Comparison of ENCODE assay signal across 8 mouse cellular contexts in the genomic region with DNA sequence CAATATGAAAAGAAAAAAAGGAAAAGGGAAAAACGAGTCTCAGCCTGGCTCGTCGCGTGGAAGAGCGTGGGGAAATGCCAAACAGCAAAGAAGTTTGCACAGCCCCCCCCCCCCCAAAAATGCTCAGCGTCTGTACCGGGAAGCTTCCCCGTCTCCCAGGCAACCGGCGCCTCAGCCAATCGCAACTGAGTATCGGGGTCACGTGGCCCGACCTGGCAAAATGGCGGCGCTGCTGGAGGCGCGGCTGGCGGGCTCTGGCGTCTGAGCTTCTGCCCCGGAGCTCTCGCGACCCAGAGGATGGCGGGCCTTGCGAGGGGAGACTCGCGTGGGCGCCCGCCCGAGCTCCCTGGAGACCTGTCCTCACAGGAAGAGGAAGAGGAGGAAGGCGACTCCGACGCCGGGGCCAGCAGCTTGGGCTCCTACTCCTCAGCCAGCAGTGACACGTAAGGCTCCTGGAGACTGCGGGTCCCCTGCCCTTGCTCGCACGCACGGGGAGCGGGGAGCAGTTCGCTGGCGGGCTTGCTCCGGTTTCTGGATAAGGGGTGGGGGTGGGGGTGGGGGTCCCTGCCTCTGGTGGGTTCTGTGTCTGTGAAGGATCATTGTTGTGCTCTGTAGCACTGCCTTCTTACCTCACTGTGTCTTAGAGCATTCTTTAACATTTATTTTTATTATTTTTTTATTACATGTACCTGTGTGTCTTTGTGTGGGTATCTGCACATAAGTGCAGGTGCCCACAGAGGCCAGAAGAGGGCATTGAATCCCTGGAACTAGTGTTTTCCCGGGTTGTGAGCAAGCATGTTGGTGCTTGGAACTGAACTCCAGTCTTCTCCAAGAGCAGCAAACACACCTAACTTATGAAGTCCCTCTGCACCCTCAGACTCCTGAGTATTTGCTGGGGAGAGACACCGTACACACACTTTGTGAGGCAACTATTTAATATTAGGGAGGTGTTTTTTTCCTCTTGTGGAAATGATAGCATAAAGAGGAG. TPM values are rescaled to one million over a fixed set of nuclear protein-coding genes. Genes with fewer than 3 reads are reported as not detected.
DNase-seq lines count a peak whose midpoint lies in the region; ATAC-seq and TF ChIP-seq lines count a peak whose summit lies in the region.

No protein-coding gene starts in this region.

- H3K27ac ChIP-seq in MEL (ENCODE audit: control insufficient read depth, low read depth, low read length) = peak overlapping the region; percentile 7; the same call in 1 of the 2 replicates
- H3K27ac ChIP-seq in forebrain, embryonic 16.5 days (ENCODE audit: low read length) = peak overlapping the region; percentile 65
- H3K27ac ChIP-seq in layer of hippocampus, adult 2 months = peak overlapping the region; percentile 36; the same call in 1 of the 2 replicates
- peak overlapping the region; percentile 76 for H3K27ac ChIP-seq in neural tube, embryonic 15.5 days (replicated peaks)

- H3K36me3 ChIP-seq in MEL (ENCODE audit: control insufficient read depth in 1 of 2, insufficient read depth in 2 of 2, low read length in 2 of 2) = no peaks in the 10 kb centered on the region
- no peaks in the 10 kb centered on the region for H3K36me3 ChIP-seq in forebrain, embryonic 16.5 days (ENCODE audit: control insufficient read depth, insufficient read depth)
- no peaks in the 10 kb centered on the region for H3K36me3 ChIP-seq in neural tube, embryonic 15.5 days

- TF ChIP-seq CTCF in MEL (IDR thresholded peaks at IDR 0.05 in 2 of 3, conservative IDR thresholded peaks at IDR 0.05 in 1 of 3; ENCODE audit: control insufficient read depth in 1 of 3, insufficient read depth in 1 of 3, low read depth in 2 of 3, low read length in 3 of 3, poor library complexity in 1 of 3, severe bottlenecking in 1 of 3) = peak in 1 of 3 experiments; percentile 12; a peak in 1 of 6 replicates
- TF ChIP-seq CTCF in layer of hippocampus, adult 2 months (conservative IDR thresholded peaks at IDR 0.05) = peak; percentile 63
- TF ChIP-seq CTCF in lung, adult 2 months (IDR thresholded peaks at IDR 0.05; ENCODE audit: insufficient read depth, low read length) = no peak

- WGBS in forebrain, embryonic 16.5 days = 4% methylated on average over 45 of the region's 45 CpGs
- 4% methylated on average over 44 of the region's 45 CpGs for WGBS in lung, adult 2 months
- WGBS in neural tube, embryonic 15.5 days = 4% methylated on average over 44 of the region's 45 CpGs

- TF ChIP-seq EP300 in MEL (IDR thresholded peaks at IDR 0.05; ENCODE audit: low read depth in 1 of 2, low read length in 2 of 2) = no peak

- TF ChIP-seq POLR2A in MEL (IDR thresholded peaks at IDR 0.05; ENCODE audit: control insufficient read depth in 1 of 2, insufficient read depth in 1 of 2, low read depth in 1 of 2, low read length in 2 of 2, poor library complexity in 1 of 2) = peak; percentile 47 to 80; a peak in 3 of 4 replicates
- no peak for TF ChIP-seq POLR2A in lung, adult 2 months (IDR thresholded peaks at IDR 0.05; ENCODE audit: borderline replicate concordance, extremely low read depth, low read depth, low read length)

- intact Hi-C loops in heart, postnatal 36 days (cut with DNase I) = no loop called here

- H3K4me2 ChIP-seq in forebrain, embryonic 16.5 days (ENCODE audit: low read length) = peak overlapping the region; percentile 70
- H3K4me2 ChIP-seq in neural tube, embryonic 15.5 days = peak overlapping the region; percentile 65

- TF ChIP-seq RAD21 in MEL (IDR thresholded peaks at IDR 0.05; ENCODE audit: low read depth, low read length) = no peak

- H3K4me1 ChIP-seq in MEL (ENCODE audit: control insufficient read depth in 1 of 2, insufficient read depth in 2 of 2, low read length in 2 of 2) = peaks cover 0 to 3% of the 10 kb centered on the region in 2 experiments; a peak in 1 of 4 replicates
- 0 out of 2 replicates have a peak, but pooled peaks cover 2% of the 10 kb centered on the region for H3K4me1 ChIP-seq in forebrain, embryonic 16.5 days (replicated peaks; ENCODE audit: control insufficient read depth, insufficient read depth, low read length)
- H3K4me1 ChIP-seq in lung, adult 2 months (ENCODE audit: control insufficient read depth, insufficient read depth, low read length) = no peaks in the 10 kb centered on the region
- no peaks in the 10 kb centered on the region; the same call in 1 of the 2 replicates for H3K4me1 ChIP-seq in neural tube, embryonic 15.5 days

- peak overlapping the region; percentile 73 to 91 for H3K4me3 ChIP-seq in MEL (ENCODE audit: control insufficient read depth in 1 of 2, insufficient read depth in 1 of 2, low read depth in 2 of 2, low read length in 2 of 2)
- H3K4me3 ChIP-seq in forebrain, embryonic 16.5 days (replicated peaks; ENCODE audit: low read length) = peak overlapping the region; percentile 97
- H3K4me3 ChIP-seq in layer of hippocampus, adult 2 months = peak overlapping the region; percentile 92
- H3K4me3 ChIP-seq in lung, adult 2 months (replicated peaks; ENCODE audit: extremely low read depth, low read depth, low read length) = peak overlapping the region; percentile 79
- peak overlapping the region; percentile 92 for H3K4me3 ChIP-seq in neural tube, embryonic 15.5 days (replicated peaks)

- H3K9me3 ChIP-seq in MEL (replicated peaks; ENCODE audit: insufficient read depth, low read length) = no peaks in the 10 kb centered on the region
- no peaks in the 10 kb centered on the region for H3K9me3 ChIP-seq in forebrain, embryonic 16.5 days (ENCODE audit: control insufficient read depth, low read length)
- H3K9me3 ChIP-seq in neural tube, embryonic 15.5 days (replicated peaks) = no peaks in the 10 kb centered on the region

- H3K27me3 ChIP-seq in MEL (ENCODE audit: control insufficient read depth in 1 of 2, insufficient read depth in 2 of 2, low read length in 2 of 2) = no peaks in the 10 kb centered on the region
- H3K27me3 ChIP-seq in forebrain, embryonic 16.5 days (replicated peaks; ENCODE audit: control insufficient read depth, insufficient read depth, low read length) = no peaks in the 10 kb centered on the region
- no peaks in the 10 kb centered on the region for H3K27me3 ChIP-seq in neural tube, embryonic 15.5 days (replicated peaks)

- peaks cover 2% of the 10 kb centered on the region; the same call in 1 of the 2 replicates for H3K79me2 ChIP-seq in MEL (ENCODE audit: control insufficient read depth, insufficient read depth, low read length, poor library complexity)

- peak overlapping the region; percentile 84 for H3K9ac ChIP-seq in MEL (ENCODE audit: control insufficient read depth, low read depth, low read length, poor library complexity, severe bottlenecking)
- peak overlapping the region; percentile 84 for H3K9ac ChIP-seq in forebrain, embryonic 16.5 days (replicated peaks; ENCODE audit: low read depth, low read length)
- H3K9ac ChIP-seq in neural tube, embryonic 15.5 days (replicated peaks) = peak overlapping the region; percentile 78

- DNase-seq in MEL (ENCODE audit: low read depth, low spot score) = peak; percentile 93
- peak; percentile 89 to 91 for DNase-seq in cerebellum, adult 18-20 months
- DNase-seq in heart, postnatal 36 days = peak; percentile 88 to 94
- DNase-seq in layer of hippocampus, adult 2 months (ENCODE audit: low spot score in 2 of 2) = peak; percentile 79 to 87
- peak; percentile 90 for DNase-seq in lung, adult 2 months
- DNase-seq in testis, postnatal 10 days (ENCODE audit: low spot score) = peak; percentile 95

- ATAC-seq in forebrain, embryonic 16.5 days = peak; percentile 97
- ATAC-seq in neural tube, embryonic 15.5 days (ENCODE audit: low FRiP score) = peak; percentile 99

TF ChIP-seq in MEL, 35 proteins besides CTCF, POLR2A, EP300 and RAD21 (continues in another document):
- peak; percentile 98 for TF ChIP-seq USF1 (IDR thresholded peaks at IDR 0.05; ENCODE audit: low read depth, low read length)
- TF ChIP-seq GATA1 (IDR thresholded peaks at IDR 0.05; ENCODE audit: low read depth, low read length) = no peak
- TF ChIP-seq ZKSCAN1 (IDR thresholded peaks at IDR 0.05; ENCODE audit: low read depth, low read length) = no peak
- TF ChIP-seq MXI1 (IDR thresholded peaks at IDR 0.05; ENCODE audit: low read depth, low read length) = peak; percentile 93
- TF ChIP-seq TAL1 (IDR thresholded peaks at IDR 0.05; ENCODE audit: low read length) = no peak
- 0 out of 2 replicates have a peak, but pooled peaks have one; percentile 46 for TF ChIP-seq ELF1 (IDR thresholded peaks at IDR 0.05; ENCODE audit: low read depth, low read length)
- TF ChIP-seq USF2 (IDR thresholded peaks at IDR 0.05; ENCODE audit: borderline replicate concordance in 1 of 2, insufficient read depth in 1 of 2, low read depth in 1 of 2, low read length in 2 of 2) = peak; percentile 65 to 92
- TF ChIP-seq MAX (IDR thresholded peaks at IDR 0.05; ENCODE audit: low read length) = peak; percentile 94
- TF ChIP-seq MAFK (IDR thresholded peaks at IDR 0.05; ENCODE audit: borderline replicate concordance, low read depth, low read length) = no peak
- TF ChIP-seq MAZ (IDR thresholded peaks at IDR 0.05; ENCODE audit: low read depth, low read length) = peak; percentile 75; the same call in 1 of the 2 replicates
- TF ChIP-seq NRF1 (IDR thresholded peaks at IDR 0.05; ENCODE audit: insufficient read depth, low read depth, low read length, poor library complexity, severe bottlenecking) = no peak
- TF ChIP-seq NELFE (IDR thresholded peaks at IDR 0.05; ENCODE audit: low read depth, low read length) = no peak
- TF ChIP-seq KAT2A (conservative IDR thresholded peaks at IDR 0.05; ENCODE audit: low read depth, low read length) = no peak
- no peak for TF ChIP-seq ZMIZ1 (IDR thresholded peaks at IDR 0.05; ENCODE audit: low read depth, low read length)
- no peak for TF ChIP-seq TCF12 (IDR thresholded peaks at IDR 0.05; ENCODE audit: low read depth, low read length)
- peak; percentile 96 for TF ChIP-seq SIN3A (IDR thresholded peaks at IDR 0.05; ENCODE audit: low read length)
- no peak for TF ChIP-seq POLR2AphosphoS2 (IDR thresholded peaks at IDR 0.05; ENCODE audit: low read length)
- no peak for TF ChIP-seq MYB (IDR thresholded peaks at IDR 0.05; ENCODE audit: low read depth, low read length)
- TF ChIP-seq CHD2 (IDR thresholded peaks at IDR 0.05; ENCODE audit: low read length) = no peak
- TF ChIP-seq RCOR1 (IDR thresholded peaks at IDR 0.05; ENCODE audit: low read depth, low read length) = no peak
- peak; percentile 67 for TF ChIP-seq HCFC1 (IDR thresholded peaks at IDR 0.05; ENCODE audit: low read depth, low read length)

RNA-seq across cellular contexts. Expression of a gene that starts 9.8 kb away (rescaled TPM):
- 10.9 and 12.3 TPM in 2 replicates for total RNA-seq in MEL (2012; rRNA removed)
- polyA plus RNA-seq in MEL (2012; ENCODE audit: insufficient read depth in 1 of 2, insufficient read length in 2 of 2, low read depth in 1 of 2, low replicate concordance in 2 of 2, missing spikeins in 1 of 2) = 1 to 10 TPM in 1 of 2 experiments, not detected in 1; 9.7 TPM
- polyA plus RNA-seq in forebrain, embryonic 16.5 days (2015; fragmentation: Nextera tagmentation; extraction: Ambion mirVana) = 3.9 and 4.1 TPM in 2 replicates
- total RNA-seq in heart, postnatal 36 days (2021) = 10 to 100 TPM; 14.8 to 22.1 TPM
- 1 to 10 TPM; 5.1 to 7.3 TPM for total RNA-seq in layer of hippocampus, adult 2 months (2021)
- 3.0 and 4.0 TPM in 2 replicates for polyA plus RNA-seq in lung, adult 2 months (2012; rRNA removed)
- polyA plus RNA-seq in neural tube, embryonic 15.5 days (2015; fragmentation: Nextera tagmentation; extraction: Ambion mirVana) = 2.1 and 2.8 TPM in 2 replicates

Comparison
In these comparisons a context has a peak if more than half of its experiments do, and no peak if none do; other contexts are left out.
1. Peak in every context shown above with its lines: DNase-seq, ATAC-seq, H3K4me3 ChIP-seq and H3K27ac ChIP-seq.
2. H3K27ac ChIP-seq: peak in every context shown above with its lines; median percentile 76 in neural tube, embryonic 15.5 days; 65 in forebrain, embryonic 16.5 days; 36 in layer of hippocampus, adult 2 months; 7 in MEL.